Mouse (Mus musculus): ENCODE measurements around the gene Rad18. TPM values are rescaled to one million over a fixed set of nuclear protein-coding genes. Genes with fewer than 3 reads are reported as not detected.

The Rad18 gene
- total and polyA plus RNA-seq, 3 experiments = 21.1 to 37.7 (median 37.1) TPM

DNA sequence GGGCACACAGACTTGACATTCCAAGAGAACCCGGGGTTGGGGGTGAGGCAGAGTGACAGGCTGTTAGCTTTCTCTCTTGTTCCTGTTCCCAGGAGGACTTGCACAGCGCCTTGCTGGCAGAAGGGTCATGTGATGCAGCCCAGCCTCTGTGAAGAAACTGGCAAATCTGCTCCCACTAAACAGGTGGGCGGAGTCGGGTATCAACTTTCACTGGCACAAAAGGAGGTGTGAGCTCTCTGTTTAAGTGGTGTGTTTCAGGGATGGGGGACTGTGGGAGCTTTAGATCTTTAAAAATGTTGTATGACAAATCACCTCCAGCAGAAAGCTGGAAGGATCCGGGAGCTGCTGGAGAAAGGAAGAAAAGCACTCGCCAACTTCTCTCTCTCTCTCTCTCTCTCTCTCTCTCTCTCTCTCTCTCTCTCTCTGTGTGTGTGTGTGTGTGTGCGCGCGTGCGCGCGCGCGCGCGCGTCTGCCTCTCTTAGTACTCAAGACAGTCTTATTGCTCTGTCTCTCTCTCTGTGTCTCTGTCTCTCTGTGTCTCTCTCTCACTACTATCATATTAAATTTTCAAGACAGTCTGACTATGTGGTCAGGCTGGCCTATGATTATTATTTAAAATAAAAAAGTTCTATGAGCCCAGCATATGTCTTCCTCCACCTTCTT lies 32.4 kb upstream of the Rad18 start:
- Histone ChIP-seq H3K9me3 (replicated peaks; ENCODE audit: low read length) (no peaks in the 10 kb centered on the region), H3K27me3 (replicated peaks) (no peaks in the 10 kb centered on the region), H3K27ac (ENCODE audit: insufficient read depth, low read depth) (no peak overlapping the region), H3K79me2 (replicated peaks; ENCODE audit: control insufficient read depth, extremely low read depth, insufficient read depth, poor library complexity, severe bottlenecking) (no peaks in the 10 kb centered on the region), H3K4me3 (replicated peaks in 1 of 3; ENCODE audit: low read depth in 2 of 3, low read length in 2 of 3, poor library complexity in 1 of 3) (no peak overlapping the region), H3K36me3 (replicated peaks in 1 of 2; ENCODE audit: control insufficient read depth in 1 of 2, insufficient read depth in 1 of 2, low read length in 1 of 2) (peaks cover 0 to 17% of the 10 kb centered on the region in 2 experiments), H3K4me1 (ENCODE audit: control insufficient read depth in 1 of 2, insufficient read depth in 2 of 2) (peaks cover 7 to 23% of the 10 kb centered on the region in 2 experiments; a peak in 3 of 4 replicates), H3K9ac (ENCODE audit: insufficient read depth, low read depth) (no peak overlapping the region), H3K4me2 (ENCODE audit: insufficient read depth, low read depth, poor library complexity, severe bottlenecking) (no peak overlapping the region)
- dilution Hi-C loops (cut with MboI; ENCODE audit: extremely low pct_ligation_motif_present, extremely low pct_unique_long_range_greater_than_20kb, low sequenced_read_pairs) = no loop called here
- no peak for DNase-seq (ENCODE audit: extremely low read depth)
- in situ Hi-C loops (cut with MboI; ENCODE audit: low pct_ligation_motif_present, low pct_unique_long_range_greater_than_20kb, low sequenced_read_pairs) = no loop called here
- TF ChIP-seq NRF1 (IDR thresholded peaks at IDR 0.05; ENCODE audit: low read depth, low read length) = no peak
- TF ChIP-seq MAFK (IDR thresholded peaks at IDR 0.05; ENCODE audit: insufficient replicate concordance, low read length) = no peak
- TF ChIP-seq POLR2A (IDR thresholded peaks at IDR 0.05; ENCODE audit: low read depth, low read length) = no peak
- TF ChIP-seq POLR2AphosphoS2 (IDR thresholded peaks at IDR 0.05; ENCODE audit: low read depth, low read length) = no peak
- TF ChIP-seq USF2 (conservative IDR thresholded peaks at IDR 0.05; ENCODE audit: low read depth, low read length) = no peak
- no peak for TF ChIP-seq MEF2A (IDR thresholded peaks at IDR 0.05; ENCODE audit: borderline replicate concordance, low read depth, low read length)
- no peak for TF ChIP-seq E2F4 (IDR thresholded peaks at IDR 0.05; ENCODE audit: insufficient replicate concordance, low read depth, low read length)
- TF ChIP-seq PAX5 (IDR thresholded peaks at IDR 0.05; ENCODE audit: low read length) = no peak
- TF ChIP-seq IRF4 (IDR thresholded peaks at IDR 0.05; ENCODE audit: low read depth, low read length) = no peak
- no peak for TF ChIP-seq ETS1 (conservative IDR thresholded peaks at IDR 0.05; ENCODE audit: low read depth, low read length)
- no peak for TF ChIP-seq RAD21 (IDR thresholded peaks at IDR 0.05; ENCODE audit: low read depth, low read length)
- no peak for TF ChIP-seq CTCF (conservative IDR thresholded peaks at IDR 0.05 in 1 of 2, IDR thresholded peaks at IDR 0.05 in 1 of 2; ENCODE audit: low read depth in 2 of 2, low read length in 2 of 2)
- TF ChIP-seq MAX (IDR thresholded peaks at IDR 0.05; ENCODE audit: low read length) = no peak

DNA sequence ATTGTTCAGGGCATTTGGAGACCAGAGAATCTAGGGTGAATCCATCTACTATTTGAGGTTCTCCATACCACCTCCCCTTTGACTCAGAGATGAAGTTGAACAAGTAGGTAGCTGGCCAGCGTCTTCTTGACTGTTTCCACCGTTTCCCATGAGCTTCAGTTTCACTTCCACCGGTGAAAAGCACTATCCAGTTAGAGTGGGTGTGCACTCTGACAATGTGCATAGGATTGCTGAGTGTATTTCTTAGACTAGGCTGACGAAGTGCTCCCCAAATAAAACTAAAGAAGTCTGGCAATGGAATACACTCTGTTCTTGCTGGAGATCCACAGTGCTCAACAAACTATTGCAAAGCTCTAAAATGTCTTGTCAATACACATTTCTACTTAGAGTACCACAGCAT lies 29.0 kb upstream of the Rad18 start:
- DNase-seq (ENCODE audit: extremely low read depth) = no peak
- peaks cover 0 to 25% of the 10 kb centered on the region in 2 experiments for H3K36me3 ChIP-seq (replicated peaks in 1 of 2; ENCODE audit: control insufficient read depth in 1 of 2, insufficient read depth in 1 of 2, low read length in 1 of 2)
- H3K4me1 ChIP-seq (ENCODE audit: control insufficient read depth in 1 of 2, insufficient read depth in 2 of 2) = peaks cover 7 to 23% of the 10 kb centered on the region in 2 experiments; a peak in 3 of 4 replicates
- H3K79me2 ChIP-seq (replicated peaks; ENCODE audit: control insufficient read depth, extremely low read depth, insufficient read depth, poor library complexity, severe bottlenecking) = no peaks in the 10 kb centered on the region
- no peaks in the 10 kb centered on the region for H3K9me3 ChIP-seq (replicated peaks; ENCODE audit: low read length)
- H3K27me3 ChIP-seq (replicated peaks) = no peaks in the 10 kb centered on the region
- no peak overlapping the region for H3K4me2 ChIP-seq (ENCODE audit: insufficient read depth, low read depth, poor library complexity, severe bottlenecking)
- in situ Hi-C loops (cut with MboI; ENCODE audit: low pct_ligation_motif_present, low pct_unique_long_range_greater_than_20kb, low sequenced_read_pairs) = no loop called here
- no peak for TF ChIP-seq MEF2A (IDR thresholded peaks at IDR 0.05; ENCODE audit: borderline replicate concordance, low read depth, low read length)
- TF ChIP-seq E2F4 (IDR thresholded peaks at IDR 0.05; ENCODE audit: insufficient replicate concordance, low read depth, low read length) = no peak
- no peak for TF ChIP-seq POLR2A (IDR thresholded peaks at IDR 0.05; ENCODE audit: low read depth, low read length)
- TF ChIP-seq RAD21 (IDR thresholded peaks at IDR 0.05; ENCODE audit: low read depth, low read length) = no peak
- no peak for TF ChIP-seq MAFK (IDR thresholded peaks at IDR 0.05; ENCODE audit: insufficient replicate concordance, low read length)
- TF ChIP-seq ZKSCAN1 (IDR thresholded peaks at IDR 0.05; ENCODE audit: borderline replicate concordance, low read depth, low read length) = no peak
- TF ChIP-seq MYC (IDR thresholded peaks at IDR 0.05; ENCODE audit: low read depth, low read length) = no peak
- TF ChIP-seq PAX5 (IDR thresholded peaks at IDR 0.05; ENCODE audit: low read length) = no peak
- no peak for TF ChIP-seq MXI1 (IDR thresholded peaks at IDR 0.05; ENCODE audit: low read depth, low read length)
- H3K27ac ChIP-seq (ENCODE audit: insufficient read depth, low read depth) = no peak overlapping the region
- no peak overlapping the region for H3K9ac ChIP-seq (ENCODE audit: insufficient read depth, low read depth)
- dilution Hi-C loops (cut with MboI; ENCODE audit: extremely low pct_ligation_motif_present, extremely low pct_unique_long_range_greater_than_20kb, low sequenced_read_pairs) = no loop called here
- H3K4me3 ChIP-seq (replicated peaks in 1 of 3; ENCODE audit: low read depth in 2 of 3, low read length in 2 of 3, poor library complexity in 1 of 3) = no peak overlapping the region
